Mouse (Mus musculus): ENCODE data around the gene Pigs. TPM values are rescaled to one million over a fixed set of nuclear protein-coding genes. Genes with fewer than 3 reads are reported as not detected.

Pigs gene
- total RNA-seq, 1 experiment from 2014 or later = 12.6 TPM

- ATAC-seq (replicated peaks; ENCODE audit: low read depth, poor library complexity, severe bottlenecking) = no peak
Observed at GRCm38 (mm10) chr11:78360789-78361131, 32.5 kb downstream of the Pigs start.

DNA sequence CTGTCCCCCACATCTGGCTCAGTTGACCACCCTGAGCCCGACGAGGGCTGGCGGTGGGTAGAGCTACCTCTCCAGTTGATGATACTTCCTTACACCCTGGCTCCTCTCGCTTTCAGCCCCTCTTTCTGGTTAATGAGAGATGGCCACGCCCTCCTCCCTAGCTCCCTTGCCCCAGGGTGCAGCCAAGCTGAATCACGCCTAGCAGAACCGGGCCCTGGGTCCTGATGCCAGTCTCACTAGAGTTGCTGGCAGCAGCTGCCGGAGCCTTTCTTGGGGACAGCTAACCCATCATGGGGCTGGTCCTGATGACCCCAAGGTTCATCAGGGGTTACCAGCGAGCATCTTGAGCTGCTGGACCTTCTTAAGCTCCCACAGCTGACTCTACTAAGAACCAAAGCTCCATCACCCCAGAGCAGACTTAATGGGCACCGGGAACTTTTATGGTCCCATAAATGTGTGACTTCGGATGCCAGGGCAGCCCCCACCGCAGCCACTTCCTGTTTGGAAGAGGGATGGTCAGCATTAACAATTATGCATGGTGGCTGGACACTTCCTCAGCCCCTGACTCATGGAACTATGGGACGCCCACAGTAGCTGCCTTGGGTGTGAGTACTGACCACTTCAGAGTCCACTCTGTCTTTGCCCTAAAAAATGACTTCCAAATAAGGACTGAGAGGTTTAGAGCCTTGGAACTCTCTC lies 35.2 kb downstream of the Pigs start:
- ATAC-seq (replicated peaks; ENCODE audit: low read depth, poor library complexity, severe bottlenecking) = no peak

DNA sequence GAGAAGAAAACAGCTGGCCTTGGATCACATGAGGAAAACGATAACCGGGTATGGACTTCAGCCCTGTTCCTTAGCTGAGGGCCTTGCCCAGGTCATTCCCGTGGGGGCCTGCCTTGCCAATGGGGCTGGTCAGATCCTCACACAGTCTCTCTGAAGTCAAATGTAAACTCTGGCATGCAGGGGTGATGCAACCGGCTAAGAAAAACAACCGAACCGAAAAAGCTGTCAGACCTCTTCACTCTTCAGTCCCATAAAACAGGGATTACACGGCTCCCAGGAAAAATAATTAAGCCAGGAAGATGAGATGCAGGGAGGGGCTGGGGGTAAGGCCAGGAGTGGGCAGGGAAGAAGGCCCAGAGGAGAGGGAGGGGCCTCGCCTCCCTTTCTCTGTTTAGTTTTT lies 35.9 kb downstream of the Pigs start:
- no peak for ATAC-seq (replicated peaks; ENCODE audit: low read depth, poor library complexity, severe bottlenecking)

DNA sequence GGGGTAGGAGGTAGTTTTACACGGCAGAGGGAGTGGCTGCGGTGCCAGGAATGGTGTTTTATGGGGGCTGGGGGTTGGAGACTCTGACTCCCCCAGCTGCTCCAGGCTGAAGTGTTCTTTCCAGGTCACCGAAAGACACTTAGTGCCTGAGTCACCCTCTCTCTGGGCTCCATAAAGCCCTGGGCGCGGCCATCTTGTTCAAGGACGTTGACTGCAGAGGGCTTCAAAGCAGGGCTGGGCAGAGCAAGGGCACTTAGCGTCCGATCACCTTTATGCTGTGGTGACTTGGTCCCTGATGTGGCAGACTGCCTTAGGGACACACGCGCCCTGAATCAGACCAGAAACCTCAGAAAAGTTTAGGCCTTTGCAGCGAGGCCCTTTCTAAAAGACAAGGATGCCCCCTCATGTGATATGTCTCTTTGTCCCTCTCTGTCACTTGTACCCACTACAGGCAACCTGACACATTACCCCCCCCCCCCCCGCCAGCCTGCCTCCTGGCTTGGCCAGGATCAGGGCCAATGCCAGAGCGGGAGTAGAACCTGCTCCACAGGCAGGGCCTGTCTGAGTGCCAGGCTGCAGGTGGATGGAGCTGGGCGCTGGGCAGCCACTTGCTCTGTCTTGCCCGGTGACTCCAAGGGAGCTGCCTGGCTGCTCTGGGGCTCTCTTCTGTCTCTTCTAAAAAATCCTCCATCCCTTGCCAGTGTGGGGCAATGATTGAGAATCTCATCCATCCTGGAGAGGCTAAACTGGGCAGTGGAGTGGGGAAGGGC lies 39.4 kb downstream of the Pigs start:
- no peak for ATAC-seq (replicated peaks; ENCODE audit: low read depth, poor library complexity, severe bottlenecking)

DNA sequence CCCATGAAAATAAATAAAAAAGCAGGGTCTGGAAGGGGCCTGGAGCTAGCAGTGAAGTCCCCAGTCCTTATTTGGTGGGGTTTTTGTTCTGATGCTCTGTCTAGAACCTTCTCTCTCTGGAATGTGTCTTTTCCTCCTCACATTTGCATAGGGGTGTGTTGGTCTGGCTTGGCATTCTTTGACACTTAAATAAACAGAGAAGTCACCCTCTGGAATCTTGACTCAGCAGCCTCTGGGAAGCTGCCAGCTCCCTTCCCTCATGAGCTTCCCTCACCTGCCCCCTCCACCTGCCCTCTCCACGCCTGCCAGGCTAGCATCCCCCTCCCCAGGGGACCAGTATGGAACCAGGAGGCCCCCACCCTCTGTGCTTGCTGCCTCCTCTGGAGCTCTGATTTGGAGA lies 42.2 kb downstream of the Pigs start:
- no peak for ATAC-seq (replicated peaks; ENCODE audit: low read depth, poor library complexity, severe bottlenecking)

DNA sequence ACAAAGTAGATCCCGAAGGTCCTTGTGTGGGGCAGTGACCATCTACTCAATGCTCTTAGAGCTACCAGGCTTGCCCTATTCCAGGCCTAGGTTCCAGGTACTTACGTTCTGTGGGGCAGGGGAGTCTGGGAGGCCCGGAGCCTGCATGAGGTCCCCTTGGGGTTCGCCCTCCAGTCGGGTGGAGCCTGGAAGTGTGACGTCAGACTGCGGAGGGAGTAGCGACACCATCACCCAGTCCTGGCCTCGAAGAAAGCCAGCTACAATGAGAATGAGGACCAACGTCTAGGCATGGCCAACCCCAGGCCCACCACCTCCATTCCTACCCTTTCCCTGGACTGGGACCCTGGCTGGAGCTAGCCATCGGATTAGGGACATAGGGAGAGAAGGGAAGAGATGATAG lies 43.5 kb downstream of the Pigs start:
- ATAC-seq (replicated peaks; ENCODE audit: low read depth, poor library complexity, severe bottlenecking) = no peak

DNA sequence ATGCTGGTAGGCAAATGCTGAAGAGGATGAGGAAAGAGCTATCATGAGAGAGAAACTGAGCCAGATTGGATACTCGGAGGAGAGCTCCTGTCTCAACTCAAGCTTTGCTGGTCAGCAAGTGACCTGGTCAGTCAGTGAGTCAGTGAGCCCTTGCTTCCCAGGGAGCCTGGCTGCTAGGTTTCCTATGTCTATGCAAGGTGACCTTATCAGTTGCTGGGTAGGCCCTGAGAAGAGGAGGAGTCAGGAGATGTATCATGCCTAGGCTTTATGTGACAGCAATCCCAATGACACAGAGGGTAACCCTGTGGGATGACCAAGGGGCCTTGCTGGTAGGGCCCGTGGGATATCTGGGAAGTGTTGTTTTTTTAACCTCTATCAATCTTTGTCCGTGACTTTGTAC lies 44.0 kb downstream of the Pigs start:
- no peak for ATAC-seq (replicated peaks; ENCODE audit: low read depth, poor library complexity, severe bottlenecking)

DNA sequence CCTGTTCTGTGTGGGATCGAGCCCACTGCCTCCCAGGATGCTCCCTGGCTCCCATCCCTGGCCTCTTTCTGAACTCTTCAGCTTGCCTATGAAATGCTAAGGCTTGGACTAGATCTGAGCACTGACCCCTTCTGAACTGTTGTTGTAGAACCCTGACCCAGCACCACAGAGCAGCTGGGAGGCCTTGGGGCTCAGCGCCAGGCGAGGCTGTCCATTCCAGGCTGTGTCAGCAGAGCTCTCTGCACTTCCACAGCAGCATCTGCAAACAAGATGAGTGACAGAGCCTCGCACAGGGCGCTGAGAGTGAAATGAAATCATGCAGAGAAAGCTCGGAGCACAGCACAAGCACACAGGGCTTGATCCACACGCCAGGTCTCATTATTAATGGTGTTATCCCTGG lies 44.4 kb downstream of the Pigs start:
- ATAC-seq (replicated peaks; ENCODE audit: low read depth, poor library complexity, severe bottlenecking) = no peak

- no peak for ATAC-seq (replicated peaks; ENCODE audit: low read depth, poor library complexity, severe bottlenecking)
Observed at GRCm38 (mm10) chr11:78374147-78374546, 45.9 kb downstream of the Pigs start.

DNA sequence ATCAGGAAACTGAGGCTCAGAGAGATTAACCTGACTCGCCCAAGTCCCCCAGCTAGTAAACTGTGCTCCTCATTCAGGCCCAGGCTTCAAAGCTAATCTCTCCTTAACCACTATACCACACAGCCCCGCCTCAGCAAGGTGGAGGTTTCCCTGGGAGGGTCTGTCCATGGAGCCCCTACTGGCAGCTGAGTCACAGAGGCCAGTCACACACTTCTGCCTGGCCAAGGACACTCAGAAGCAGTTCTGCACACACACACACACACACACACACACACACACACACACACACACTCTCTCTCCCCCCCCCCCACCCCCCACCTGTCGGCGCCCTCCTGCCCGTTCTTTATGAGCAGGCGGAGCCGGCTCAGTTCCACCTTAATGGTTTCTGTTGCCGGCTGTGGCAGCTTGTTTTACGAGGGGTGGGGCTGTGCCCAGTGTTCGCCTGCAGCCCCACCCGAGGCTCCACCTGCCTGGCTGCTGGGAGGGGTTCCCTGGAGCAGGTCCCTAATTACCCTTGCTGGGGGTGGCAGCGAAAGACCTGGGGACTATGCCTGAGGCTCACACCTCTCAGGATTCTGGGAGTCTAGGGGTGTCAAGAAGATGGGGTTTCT lies 49.4 kb downstream of the Pigs start:
- ATAC-seq (replicated peaks; ENCODE audit: low read depth, poor library complexity, severe bottlenecking) = no peak

GRCm38 (mm10) chr11:78380351-78380750 lies 52.1 kb downstream of the Pigs start:
- ATAC-seq (replicated peaks; ENCODE audit: low read depth, poor library complexity, severe bottlenecking) = no peak

DNA sequence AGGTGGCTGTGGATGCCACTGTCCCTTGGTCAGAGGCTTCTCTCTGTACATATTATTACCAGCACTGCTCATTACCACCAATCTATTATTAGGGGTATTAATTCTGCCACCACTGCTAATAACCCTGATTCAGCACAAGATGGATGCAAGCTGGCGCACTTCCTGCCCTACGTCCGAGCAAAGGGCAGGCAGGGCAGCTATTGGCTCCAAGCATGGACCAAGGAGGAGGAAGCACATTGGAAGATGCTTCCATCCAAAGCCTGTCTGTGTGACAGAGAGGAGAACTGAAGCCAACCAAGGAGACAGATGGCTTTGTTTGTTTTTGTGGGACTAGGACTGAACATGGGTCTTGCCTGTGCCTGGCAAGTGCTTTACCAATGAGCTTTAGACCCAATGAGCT lies 52.8 kb downstream of the Pigs start:
- no peak for ATAC-seq (replicated peaks; ENCODE audit: low read depth, poor library complexity, severe bottlenecking)

- no peak for ATAC-seq (replicated peaks; ENCODE audit: low read depth, poor library complexity, severe bottlenecking)
Observed at GRCm38 (mm10) chr11:78382286-78382685, 54.1 kb downstream of the Pigs start.

DNA sequence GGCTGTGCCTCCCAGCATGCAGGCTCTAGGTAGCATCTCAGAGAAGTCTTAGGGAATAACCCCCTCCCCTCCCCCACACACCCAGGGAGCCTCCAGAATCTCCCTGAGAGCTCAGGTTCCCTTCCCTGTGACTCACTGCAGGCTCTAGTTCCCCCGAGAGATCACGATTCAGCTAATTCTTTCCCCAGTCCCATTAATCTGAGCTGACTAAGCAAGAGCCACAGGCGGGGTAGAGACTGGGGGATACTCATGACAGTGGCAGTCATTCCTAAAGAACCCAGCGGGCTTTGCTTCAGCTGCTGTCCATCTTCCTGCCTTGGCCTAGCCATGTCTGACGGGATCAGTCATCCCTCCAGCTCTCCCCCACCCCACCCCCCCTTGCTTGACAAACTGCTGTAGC lies 54.5 kb downstream of the Pigs start:
- no peak for ATAC-seq (replicated peaks; ENCODE audit: low read depth, poor library complexity, severe bottlenecking)

GRCm38 (mm10) chr11:78385776-78386175 lies 57.6 kb downstream of the Pigs start:
- no peak for ATAC-seq (replicated peaks; ENCODE audit: low read depth, poor library complexity, severe bottlenecking)

GRCm38 (mm10) chr11:78386508-78387043 lies 58.4 kb downstream of the Pigs start, which contains the start of gene Foxn1:
Foxn1 (minus strand) TSS chr11:78386558.
- no peak for ATAC-seq (replicated peaks; ENCODE audit: low read depth, poor library complexity, severe bottlenecking)

Other genes with a start within 250 kb of the Pigs start
- gene Eral1, start 248.0 kb upstream of the Pigs start, total RNA-seq (2017) = 19.3 and 25.5 TPM in 2 replicates
- 6.5 and 7.2 TPM in 2 replicates for gene Fam222b, start 233.8 kb upstream of the Pigs start, total RNA-seq (2017)
- 6.9 and 10.2 TPM in 2 replicates for gene Traf4, start 162.8 kb upstream of the Pigs start, total RNA-seq (2017)
- gene Nek8, start 151.7 kb upstream of the Pigs start, total RNA-seq (2017) = 7.1 and 8.2 TPM in 2 replicates
- 7.9 and 8.1 TPM in 2 replicates for gene Tlcd1, start 151.7 kb upstream of the Pigs start, total RNA-seq (2017)
- gene Rpl23a, start 144.8 kb upstream of the Pigs start, total RNA-seq (2017) = 3,236 and 3,976 TPM in 2 replicates
- gene Rab34, start 140.0 kb upstream of the Pigs start, total RNA-seq (2017) = 2.0 and 2.8 TPM in 2 replicates
- 1.8 TPM in 1 of 2 replicates, not detected in the other for gene Proca1, start 135.0 kb upstream of the Pigs start, total RNA-seq (2017)
- gene Sdf2, start 82.7 kb upstream of the Pigs start, total RNA-seq (2017) = 42.2 and 57.7 TPM in 2 replicates
- gene Supt6, start 82.4 kb upstream of the Pigs start, total RNA-seq (2017) = 47.7 and 49.6 TPM in 2 replicates
- gene 2610507B11Rik, start 66.7 kb upstream of the Pigs start, total RNA-seq (2017) = 88.7 and 92.9 TPM in 2 replicates
- gene BC030499, start 37.6 kb upstream of the Pigs start, total RNA-seq (2017) = 0.09 TPM in 1 of 2 replicates, not detected in the other
- 45.9 and 52.4 TPM in 2 replicates for gene Spag5, start 26.9 kb upstream of the Pigs start, total RNA-seq (2017)
- gene Aldoc, start 5.4 kb upstream of the Pigs start, total RNA-seq (2017) = 1.4 TPM in 1 of 2 replicates, not detected in the other
- gene Unc119, start 15.1 kb downstream of the Pigs start, total RNA-seq (2017) = 13.5 and 33.7 TPM in 2 replicates
- gene Foxn1, start 58.1 kb downstream of the Pigs start, total RNA-seq (2017) = not detected in 2 replicates
- gene Slc13a2, start 93.8 kb downstream of the Pigs start, total RNA-seq (2017) = not detected in 2 replicates
- 0.58 and 2.7 TPM in 2 replicates for gene Slc46a1, start 137.3 kb downstream of the Pigs start, total RNA-seq (2017)
- not detected in 2 replicates for gene Sarm1, start 169.3 kb downstream of the Pigs start, total RNA-seq (2017)
- gene Vtn, start 170.7 kb downstream of the Pigs start, total RNA-seq (2017) = not detected in 2 replicates
- 0.82 TPM in 1 of 2 replicates, not detected in the other for gene Sebox, start 175.0 kb downstream of the Pigs start, total RNA-seq (2017)
- gene Tmem199, start 183.8 kb downstream of the Pigs start, total RNA-seq (2017) = 23.4 and 24.8 TPM in 2 replicates
- gene Poldip2, start 183.8 kb downstream of the Pigs start, total RNA-seq (2017) = 61.4 and 70.8 TPM in 2 replicates
- 2.0 and 4.2 TPM in 2 replicates for gene Tnfaip1, start 207.9 kb downstream of the Pigs start, total RNA-seq (2017)
- 150 and 174 TPM in 2 replicates for gene Ift20, start 207.9 kb downstream of the Pigs start, total RNA-seq (2017)
- gene Tmem97, start 222.4 kb downstream of the Pigs start, total RNA-seq (2017) = 44.3 and 56.2 TPM in 2 replicates

Data from common myeloid progenitor, adult 5-6 weeks (primary cell).